Mouse (Mus musculus): ENCODE data around the gene Prrg2. TPM values are rescaled to one million over a fixed set of nuclear protein-coding genes. Genes with fewer than 3 reads are reported as not detected.

The Prrg2 gene
- polyA plus RNA-seq, 1 experiment from 2014 or later = 24.6 TPM

GRCm38 (mm10) chr7:45013366-45014095 is 48.9 kb downstream of the Prrg2 start:
- Histone ChIP-seq H3K9me3 (ENCODE audit: control insufficient read depth, low read length) (no peaks in the 10 kb centered on the region), H3K4me3 (ENCODE audit: low read depth, low read length) (no peak overlapping the region; the same call in 1 of the 2 replicates), H3K4me1 (ENCODE audit: control insufficient read depth, insufficient read depth, low read length) (peaks cover 9% of the 10 kb centered on the region), H3K4me2 (ENCODE audit: low read depth, severe bottlenecking) (no peak overlapping the region), H3K9ac (ENCODE audit: low read length) (no peak overlapping the region), H3K27me3 (ENCODE audit: control insufficient read depth, insufficient read depth, low read length) (no peaks in the 10 kb centered on the region), H3K36me3 (ENCODE audit: control insufficient read depth, insufficient read depth, low read length) (peaks cover 25% of the 10 kb centered on the region), H3K27ac (replicated peaks; ENCODE audit: low read depth, low read length) (no peak overlapping the region)
- no peak for DNase-seq (ENCODE audit: low spot score)
- ATAC-seq (ENCODE audit: insufficient number of reproducible peaks, low FRiP score, low TSS enrichment, low read depth) = no peak
- 96% methylated on average over 16 of the region's 16 CpGs for WGBS

- H3K27me3 ChIP-seq (ENCODE audit: control insufficient read depth, insufficient read depth, low read length) = no peaks in the 10 kb centered on the region
- no peak overlapping the region for H3K9ac ChIP-seq (ENCODE audit: low read length)
- ATAC-seq (ENCODE audit: insufficient number of reproducible peaks, low FRiP score, low TSS enrichment, low read depth) (no peak), DNase-seq (ENCODE audit: low spot score) (no peak)
- H3K9me3 ChIP-seq (ENCODE audit: control insufficient read depth, low read length) = no peaks in the 10 kb centered on the region
- no peak overlapping the region for H3K4me2 ChIP-seq (ENCODE audit: low read depth, severe bottlenecking)
- H3K36me3 ChIP-seq (ENCODE audit: control insufficient read depth, insufficient read depth, low read length) = peaks cover 31% of the 10 kb centered on the region
- H3K27ac ChIP-seq (replicated peaks; ENCODE audit: low read depth, low read length) = no peak overlapping the region
- WGBS = 86% methylated on average over 4 of the region's 4 CpGs
- H3K4me3 ChIP-seq (ENCODE audit: low read depth, low read length) = no peak overlapping the region; the same call in 1 of the 2 replicates
- H3K4me1 ChIP-seq (ENCODE audit: control insufficient read depth, insufficient read depth, low read length) = peaks cover 6% of the 10 kb centered on the region
Observed at GRCm38 (mm10) chr7:45012824-45013223, 49.7 kb downstream of the Prrg2 start.

GRCm38 (mm10) chr7:45012011-45012410 is 50.5 kb downstream of the Prrg2 start:
- no peaks in the 10 kb centered on the region for H3K27me3 ChIP-seq (ENCODE audit: control insufficient read depth, insufficient read depth, low read length)
- no peaks in the 10 kb centered on the region for H3K9me3 ChIP-seq (ENCODE audit: control insufficient read depth, low read length)
- H3K27ac ChIP-seq (replicated peaks; ENCODE audit: low read depth, low read length) = no peak overlapping the region
- H3K36me3 ChIP-seq (ENCODE audit: control insufficient read depth, insufficient read depth, low read length) = peaks cover 40% of the 10 kb centered on the region
- ATAC-seq (ENCODE audit: insufficient number of reproducible peaks, low FRiP score, low TSS enrichment, low read depth) = no peak
- H3K4me1 ChIP-seq (ENCODE audit: control insufficient read depth, insufficient read depth, low read length) = peaks cover 6% of the 10 kb centered on the region
- WGBS = 95% methylated on average over 6 of the region's 6 CpGs
- no peak for DNase-seq (ENCODE audit: low spot score)
- H3K4me3 ChIP-seq (ENCODE audit: low read depth, low read length) = no peak overlapping the region
- no peak overlapping the region for H3K9ac ChIP-seq (ENCODE audit: low read length)
- no peak overlapping the region for H3K4me2 ChIP-seq (ENCODE audit: low read depth, severe bottlenecking)

GRCm38 (mm10) chr7:45008411-45008810 is 54.1 kb downstream of the Prrg2 start:
- DNase-seq (ENCODE audit: low spot score) (no peak), ATAC-seq (ENCODE audit: insufficient number of reproducible peaks, low FRiP score, low TSS enrichment, low read depth) (no peak)
- Histone ChIP-seq H3K9ac (ENCODE audit: low read length) (no peak overlapping the region), H3K4me3 (ENCODE audit: low read depth, low read length) (no peak overlapping the region), H3K4me1 (ENCODE audit: control insufficient read depth, insufficient read depth, low read length) (no peaks in the 10 kb centered on the region), H3K36me3 (ENCODE audit: control insufficient read depth, insufficient read depth, low read length) (peaks cover 64% of the 10 kb centered on the region), H3K27me3 (ENCODE audit: control insufficient read depth, insufficient read depth, low read length) (no peaks in the 10 kb centered on the region), H3K9me3 (ENCODE audit: control insufficient read depth, low read length) (no peaks in the 10 kb centered on the region), H3K27ac (replicated peaks; ENCODE audit: low read depth, low read length) (no peak overlapping the region), H3K4me2 (ENCODE audit: low read depth, severe bottlenecking) (no peak overlapping the region)
- 96% methylated on average over 19 of the region's 19 CpGs for WGBS

- peaks cover 69% of the 10 kb centered on the region for H3K36me3 ChIP-seq (ENCODE audit: control insufficient read depth, insufficient read depth, low read length)
- WGBS = 95% methylated on average over 30 of the region's 30 CpGs
- ATAC-seq (ENCODE audit: insufficient number of reproducible peaks, low FRiP score, low TSS enrichment, low read depth) (no peak), DNase-seq (ENCODE audit: low spot score) (no peak)
- no peak overlapping the region for H3K9ac ChIP-seq (ENCODE audit: low read length)
- H3K4me3 ChIP-seq (ENCODE audit: low read depth, low read length) = no peak overlapping the region; the same call in 1 of the 2 replicates
- H3K27ac ChIP-seq (replicated peaks; ENCODE audit: low read depth, low read length) = no peak overlapping the region
- H3K27me3 ChIP-seq (ENCODE audit: control insufficient read depth, insufficient read depth, low read length) = no peaks in the 10 kb centered on the region
- H3K4me1 ChIP-seq (ENCODE audit: control insufficient read depth, insufficient read depth, low read length) = no peaks in the 10 kb centered on the region
- no peaks in the 10 kb centered on the region for H3K9me3 ChIP-seq (ENCODE audit: control insufficient read depth, low read length)
- H3K4me2 ChIP-seq (ENCODE audit: low read depth, severe bottlenecking) = no peak overlapping the region
Observed at GRCm38 (mm10) chr7:45007846-45008245, 54.6 kb downstream of the Prrg2 start.

GRCm38 (mm10) chr7:45007141-45007540 is 55.3 kb downstream of the Prrg2 start:
- Histone ChIP-seq H3K36me3 (ENCODE audit: control insufficient read depth, insufficient read depth, low read length) (peaks cover 70% of the 10 kb centered on the region), H3K4me2 (ENCODE audit: low read depth, severe bottlenecking) (no peak overlapping the region), H3K9ac (ENCODE audit: low read length) (no peak overlapping the region), H3K4me1 (ENCODE audit: control insufficient read depth, insufficient read depth, low read length) (no peaks in the 10 kb centered on the region), H3K9me3 (ENCODE audit: control insufficient read depth, low read length) (no peaks in the 10 kb centered on the region), H3K27ac (replicated peaks; ENCODE audit: low read depth, low read length) (no peak overlapping the region), H3K4me3 (ENCODE audit: low read depth, low read length) (no peak overlapping the region), H3K27me3 (ENCODE audit: control insufficient read depth, insufficient read depth, low read length) (no peaks in the 10 kb centered on the region)
- DNase-seq (ENCODE audit: low spot score) (no peak), ATAC-seq (ENCODE audit: insufficient number of reproducible peaks, low FRiP score, low TSS enrichment, low read depth) (no peak)
- WGBS = 95% methylated on average over 29 of the region's 29 CpGs

- Histone ChIP-seq H3K4me3 (ENCODE audit: low read depth, low read length) (no peak overlapping the region), H3K27me3 (ENCODE audit: control insufficient read depth, insufficient read depth, low read length) (no peaks in the 10 kb centered on the region), H3K9me3 (ENCODE audit: control insufficient read depth, low read length) (no peaks in the 10 kb centered on the region), H3K9ac (ENCODE audit: low read length) (no peak overlapping the region), H3K4me1 (ENCODE audit: control insufficient read depth, insufficient read depth, low read length) (no peaks in the 10 kb centered on the region), H3K36me3 (ENCODE audit: control insufficient read depth, insufficient read depth, low read length) (peaks cover 69% of the 10 kb centered on the region), H3K4me2 (ENCODE audit: low read depth, severe bottlenecking) (no peak overlapping the region), H3K27ac (replicated peaks; ENCODE audit: low read depth, low read length) (no peak overlapping the region)
- ATAC-seq (ENCODE audit: insufficient number of reproducible peaks, low FRiP score, low TSS enrichment, low read depth) (no peak), DNase-seq (ENCODE audit: low spot score) (no peak)
- WGBS = 92% methylated on average over 12 of the region's 12 CpGs
Observed at GRCm38 (mm10) chr7:45006503-45006902, 56.0 kb downstream of the Prrg2 start.

- H3K4me2 ChIP-seq (ENCODE audit: low read depth, severe bottlenecking) = no peak overlapping the region
- peaks cover 71% of the 10 kb centered on the region for H3K36me3 ChIP-seq (ENCODE audit: control insufficient read depth, insufficient read depth, low read length)
- no peak overlapping the region for H3K27ac ChIP-seq (replicated peaks; ENCODE audit: low read depth, low read length)
- DNase-seq (ENCODE audit: low spot score) (no peak), ATAC-seq (ENCODE audit: insufficient number of reproducible peaks, low FRiP score, low TSS enrichment, low read depth) (no peak)
- no peaks in the 10 kb centered on the region for H3K9me3 ChIP-seq (ENCODE audit: control insufficient read depth, low read length)
- no peaks in the 10 kb centered on the region for H3K4me1 ChIP-seq (ENCODE audit: control insufficient read depth, insufficient read depth, low read length)
- H3K9ac ChIP-seq (ENCODE audit: low read length) = 0 out of 2 replicates have a peak overlapping the region, but pooled peaks have one; percentile 4
- no peak overlapping the region for H3K4me3 ChIP-seq (ENCODE audit: low read depth, low read length)
- no peaks in the 10 kb centered on the region for H3K27me3 ChIP-seq (ENCODE audit: control insufficient read depth, insufficient read depth, low read length)
- WGBS = 88% methylated on average over 6 of the region's 6 CpGs
Observed at GRCm38 (mm10) chr7:45005321-45005992, 57.0 kb downstream of the Prrg2 start.
